Mouse (Mus musculus) NIH3T3 (cell line): Measurements from ENCODE around the gene Serp2.
A peak's percentile ranks its signal among the peaks of the same experiment; 100 is the strongest.

Experiments used
- DNase-seq: peaks from one replicate; pipeline ENCODE4 v3.0.0-alpha.2; 2012; ENCODE audit warnings: low read depth

Serp2 gene

DNA sequence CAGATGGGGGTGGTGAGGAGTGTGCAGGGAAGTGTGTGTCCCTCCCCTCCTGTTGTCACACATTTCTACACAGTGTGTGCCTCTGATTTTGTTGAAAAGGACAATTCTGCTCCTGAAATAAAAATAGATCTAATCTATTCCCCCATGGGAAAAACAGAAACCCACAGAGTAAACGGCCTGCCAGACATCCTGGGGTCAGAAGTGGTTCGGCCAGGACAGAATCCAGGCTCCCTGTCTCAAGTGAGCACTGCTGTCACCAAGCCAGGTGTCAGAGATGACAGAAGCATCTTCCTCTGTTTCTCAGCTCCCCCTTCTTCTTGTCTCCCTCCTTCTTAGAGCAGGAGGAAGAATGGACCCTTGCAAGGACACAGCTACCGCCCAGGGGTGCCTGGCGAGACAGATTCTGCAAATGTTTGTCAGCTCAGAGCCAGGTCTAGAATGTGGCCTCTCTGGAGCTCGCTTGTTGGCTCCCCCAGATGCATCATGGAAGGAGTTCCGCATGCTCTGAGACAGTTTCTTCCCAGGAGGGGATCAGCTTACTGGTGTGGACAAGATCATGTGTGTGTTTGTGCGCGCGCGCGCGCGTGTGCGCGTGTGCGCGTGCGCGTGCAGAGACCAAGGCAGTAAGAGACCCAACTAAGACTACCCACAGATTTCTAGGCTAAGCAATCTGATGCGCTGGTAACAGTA lies 29.5 kb downstream of the Serp2 start:
- no peak for DNase-seq

DNA sequence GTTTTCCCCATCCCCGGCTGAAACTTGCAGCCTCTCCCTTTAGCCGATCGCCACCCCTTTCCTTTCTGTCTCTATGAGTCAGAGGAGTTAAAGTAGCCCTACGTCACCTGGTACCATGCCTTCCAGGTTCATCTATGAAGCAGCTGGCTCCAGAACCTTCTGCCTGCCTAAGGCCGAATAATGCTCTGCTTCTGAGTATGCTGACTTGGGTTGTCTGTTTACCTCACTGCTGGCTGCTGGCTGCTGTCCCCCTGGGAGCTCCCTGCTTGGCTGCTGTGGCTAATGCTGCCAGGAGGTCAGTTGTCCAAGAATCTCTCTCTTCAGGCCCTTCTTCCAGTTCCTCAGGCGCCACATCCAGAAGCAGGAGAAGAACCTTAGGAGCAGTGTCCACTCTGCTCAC lies 30.2 kb downstream of the Serp2 start:
- DNase-seq = peak; percentile 57

DNA sequence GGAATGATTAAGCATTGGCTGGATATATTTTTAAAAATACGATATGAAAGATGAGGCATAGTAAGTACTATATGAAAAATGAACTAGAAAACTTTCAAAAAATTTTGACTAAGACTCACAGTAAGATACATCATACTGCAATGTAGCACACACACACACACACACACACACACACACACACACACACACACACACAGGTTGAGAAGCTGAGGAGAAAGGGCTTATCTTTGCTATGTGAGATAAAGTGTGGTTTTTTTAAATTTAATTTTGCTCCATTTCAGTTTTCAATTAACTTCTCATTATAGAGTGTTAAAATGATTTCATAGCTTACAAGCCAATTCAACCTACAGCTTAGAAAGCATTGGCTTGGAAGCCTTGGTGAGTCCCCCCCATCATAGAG lies 33.3 kb downstream of the Serp2 start:
- DNase-seq = no peak

DNA sequence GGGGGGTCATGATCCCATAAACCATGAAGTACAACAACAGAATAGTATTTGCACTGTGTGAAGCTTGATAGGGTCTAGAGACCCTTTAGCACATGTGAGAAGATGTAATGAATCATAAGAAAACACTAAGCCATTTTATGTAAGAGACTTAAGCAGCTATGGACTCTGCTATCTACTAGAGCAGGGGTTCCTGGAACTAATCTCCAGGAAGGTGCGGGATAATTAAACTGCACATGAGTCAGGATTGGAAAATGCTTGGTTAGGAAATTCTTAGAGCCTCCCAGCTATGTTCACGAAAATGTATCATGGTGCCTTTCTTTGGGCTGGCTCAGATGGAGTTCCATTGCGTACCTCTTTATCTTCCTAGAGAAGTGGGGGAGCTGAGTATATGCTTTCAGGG lies 35.4 kb downstream of the Serp2 start:
- DNase-seq = no peak

DNA sequence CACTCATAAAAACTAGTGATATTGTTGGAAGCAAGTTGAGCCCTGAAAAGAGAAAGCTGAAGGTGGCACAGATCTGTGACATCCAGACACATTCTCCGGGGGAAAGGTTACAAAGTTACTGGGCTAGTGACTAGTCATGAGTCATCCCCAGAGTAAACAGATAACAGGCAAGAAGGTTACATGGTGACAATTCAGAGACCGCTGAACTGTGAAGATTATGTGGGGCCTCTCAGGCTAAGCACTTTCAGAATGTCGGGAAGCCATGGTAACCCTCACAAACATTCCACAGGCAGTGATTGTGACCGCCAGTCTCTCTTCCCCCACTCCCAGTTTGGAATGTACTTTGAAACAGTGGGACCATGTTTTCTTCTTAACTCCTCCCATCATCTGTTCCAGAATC lies 36.1 kb downstream of the Serp2 start:
- no peak for DNase-seq

DNA sequence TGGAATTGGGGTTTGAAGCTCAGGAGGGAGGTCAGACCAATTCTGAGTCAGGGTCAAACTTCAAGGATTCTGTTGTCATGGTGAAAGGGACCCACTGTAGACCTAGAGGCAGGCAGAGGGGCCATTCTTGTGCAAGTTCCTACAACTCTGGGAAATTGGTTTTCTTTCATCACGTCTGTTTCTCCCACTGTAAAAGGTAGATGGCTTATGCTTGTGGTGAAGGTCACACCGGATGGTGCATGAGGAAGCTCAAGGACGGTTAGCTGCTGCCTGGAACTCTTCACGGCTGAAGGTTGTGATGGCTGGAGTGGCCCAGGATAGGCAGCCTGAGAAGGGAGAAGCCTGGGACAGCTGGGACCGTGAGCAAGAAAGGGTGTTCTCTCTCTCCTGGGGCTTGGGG lies 38.5 kb downstream of the Serp2 start:
- DNase-seq = no peak

DNA sequence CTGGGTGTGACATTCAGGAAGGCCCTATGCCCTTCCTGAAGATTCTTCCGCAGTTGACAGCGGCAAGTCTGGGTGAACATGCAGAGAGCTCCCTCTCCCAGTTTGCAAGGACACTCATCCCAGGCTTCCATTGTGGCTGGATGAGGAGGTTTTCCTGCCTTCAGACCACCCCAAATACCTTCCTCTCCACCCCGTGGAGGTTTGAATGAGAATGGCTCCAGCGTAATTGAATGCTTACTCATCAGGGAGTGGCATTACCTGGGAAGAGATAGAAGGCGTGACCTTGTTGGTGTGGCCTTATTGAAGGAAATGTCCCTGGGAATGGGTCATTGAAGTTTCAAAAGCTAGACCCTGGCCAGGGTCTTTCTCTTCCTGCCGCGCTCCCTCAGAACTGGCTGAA lies 41.1 kb downstream of the Serp2 start:
- no peak for DNase-seq

DNA sequence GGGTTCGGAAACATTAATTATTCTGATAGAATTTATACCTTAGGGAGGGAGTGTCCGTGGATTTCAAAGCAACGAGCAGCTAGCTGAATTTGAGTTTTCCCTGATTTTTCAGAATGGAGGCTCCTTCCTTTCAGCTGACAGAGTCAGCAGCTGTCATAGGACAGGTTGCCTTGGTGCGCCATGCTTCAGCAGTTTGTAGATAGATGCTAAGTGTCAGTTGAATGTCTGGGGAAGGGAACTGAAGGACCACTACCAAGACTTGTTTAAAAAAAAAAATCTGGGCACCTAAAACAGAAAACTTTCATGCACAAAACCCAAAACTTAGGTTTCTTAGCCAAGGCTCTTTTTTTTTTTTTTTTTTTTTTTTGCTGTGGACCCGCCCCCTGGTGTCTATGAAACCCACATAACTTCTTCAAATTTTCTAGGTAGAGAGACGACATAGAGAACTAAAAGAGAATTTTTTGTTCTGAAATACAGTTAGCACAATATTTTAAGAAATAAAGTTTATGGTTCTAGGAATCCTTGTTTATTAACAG lies 42.6 kb downstream of the Serp2 start:
- no peak for DNase-seq

DNA sequence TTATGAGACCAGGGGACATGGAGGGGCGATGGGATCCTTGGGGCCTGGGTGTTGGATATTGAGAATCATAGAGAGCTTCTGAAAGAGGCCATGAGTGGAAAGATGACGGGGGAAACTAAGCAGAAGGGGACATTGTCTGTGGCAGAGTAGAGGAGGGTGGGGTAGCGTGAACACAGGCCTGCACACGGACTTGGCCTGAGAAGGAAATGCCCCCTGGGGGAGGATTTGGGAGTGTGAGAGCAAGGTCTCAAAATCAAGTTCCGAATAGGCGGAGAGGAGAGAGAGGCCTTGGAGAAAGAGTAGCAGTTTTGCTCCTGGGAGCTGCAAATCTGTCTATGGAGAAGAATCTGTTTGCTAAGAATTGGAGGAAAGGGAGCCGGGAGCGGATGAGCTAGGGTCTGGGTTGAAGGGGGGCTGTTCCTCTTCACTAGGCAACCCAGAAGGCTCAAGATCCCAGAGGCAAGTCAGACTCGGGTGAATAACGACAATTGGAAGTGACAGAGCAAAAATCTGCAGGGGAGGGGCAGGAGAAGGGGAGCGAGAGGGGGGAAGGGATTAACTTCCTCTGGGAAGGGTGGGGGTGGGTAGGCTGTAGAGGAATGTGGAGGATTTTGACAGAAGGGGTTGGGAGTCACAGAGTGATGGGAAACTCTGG lies 43.2 kb downstream of the Serp2 start:
- DNase-seq = no peak

DNA sequence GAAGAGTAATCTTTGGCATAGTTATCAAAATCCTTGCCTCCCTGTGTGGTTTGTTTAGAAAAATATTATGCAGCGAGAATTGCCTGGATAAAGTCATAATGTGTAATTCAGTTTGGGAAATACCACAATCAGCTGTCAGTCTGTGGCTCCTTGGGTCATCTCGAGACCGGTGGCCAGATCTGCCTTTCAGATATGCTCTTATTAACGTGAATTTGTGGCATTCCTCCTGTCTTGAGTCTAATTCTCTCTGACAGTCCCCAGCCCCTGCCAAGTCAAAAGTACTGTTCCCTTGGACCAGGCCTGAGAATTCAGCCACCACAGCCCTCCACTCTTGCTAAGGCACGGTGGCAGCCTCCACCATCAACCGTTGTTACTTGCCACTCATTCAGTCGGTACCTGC lies 44.7 kb downstream of the Serp2 start:
- peak; percentile 43 for DNase-seq

DNA sequence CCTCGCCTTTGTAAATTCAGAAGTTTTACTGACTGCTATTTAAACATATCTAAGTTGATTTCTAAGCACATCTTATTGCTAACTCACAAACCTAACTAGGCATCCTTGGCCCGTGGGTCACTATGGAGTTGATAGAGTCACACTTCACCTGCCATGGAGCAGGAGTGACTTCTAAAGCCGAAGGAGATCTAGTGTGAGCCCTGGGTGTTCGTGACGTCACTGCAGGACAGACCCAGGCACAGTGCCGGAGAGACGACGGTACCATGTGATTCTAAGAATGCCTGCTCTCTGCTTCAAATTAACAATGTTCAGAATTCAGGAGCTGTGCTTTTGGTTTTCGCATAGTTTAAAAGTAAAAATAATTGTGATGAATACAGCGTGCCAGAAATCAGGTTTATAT lies 48.0 kb downstream of the Serp2 start:
- DNase-seq = no peak

DNA sequence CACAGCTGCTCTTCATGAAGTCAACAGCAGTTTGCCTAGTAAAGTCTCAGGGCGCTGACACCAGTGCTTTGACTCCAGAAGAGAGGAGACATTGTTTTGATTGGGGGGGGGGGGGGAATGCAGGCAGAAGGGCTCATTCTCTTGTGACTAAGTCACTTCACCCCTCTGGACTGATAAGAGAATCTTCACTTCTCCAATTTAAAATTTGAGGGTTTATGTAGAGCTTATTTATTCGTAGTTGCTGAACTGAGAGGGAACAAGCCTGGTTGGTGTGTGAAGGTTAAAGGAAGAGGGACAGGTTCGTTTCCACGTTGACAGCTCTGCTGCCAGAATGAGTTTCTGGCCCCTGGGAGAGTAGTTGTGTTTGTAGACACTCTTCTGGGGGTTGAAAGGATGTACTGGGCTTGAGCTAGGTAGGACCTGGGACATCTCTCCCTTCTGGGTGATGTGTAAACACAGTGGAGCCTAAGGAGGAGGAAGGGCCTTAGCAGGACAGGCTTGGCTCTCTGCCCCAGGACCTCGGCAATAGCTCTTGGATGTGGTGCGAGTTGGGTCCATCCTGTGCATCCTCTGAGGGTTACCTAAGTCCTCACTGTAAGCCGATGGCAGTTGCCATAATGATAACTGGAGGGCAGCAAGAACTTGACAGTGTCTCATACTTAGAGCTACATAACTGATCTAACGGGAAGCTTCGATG lies 48.7 kb downstream of the Serp2 start:
- DNase-seq = no peak

DNA sequence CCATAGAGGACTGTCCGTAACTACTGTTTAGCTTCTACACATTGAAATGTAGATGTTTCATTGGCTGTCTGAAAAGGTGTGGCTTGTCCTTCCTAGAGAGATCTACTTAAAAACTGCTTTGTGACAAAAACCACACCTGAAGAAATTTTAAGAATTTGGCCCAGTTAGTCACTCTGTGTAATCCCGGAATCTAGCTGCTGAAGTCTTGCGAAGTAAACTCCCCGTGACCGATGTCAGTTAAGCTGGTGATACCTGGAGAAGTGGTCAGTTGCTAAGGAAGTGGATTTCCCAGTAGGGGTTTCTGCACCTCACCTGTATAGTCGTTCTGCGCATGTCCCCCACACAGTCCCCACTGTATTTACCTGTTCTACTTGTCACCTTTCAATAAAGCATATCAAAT lies 49.3 kb downstream of the Serp2 start:
- no peak for DNase-seq

DNA sequence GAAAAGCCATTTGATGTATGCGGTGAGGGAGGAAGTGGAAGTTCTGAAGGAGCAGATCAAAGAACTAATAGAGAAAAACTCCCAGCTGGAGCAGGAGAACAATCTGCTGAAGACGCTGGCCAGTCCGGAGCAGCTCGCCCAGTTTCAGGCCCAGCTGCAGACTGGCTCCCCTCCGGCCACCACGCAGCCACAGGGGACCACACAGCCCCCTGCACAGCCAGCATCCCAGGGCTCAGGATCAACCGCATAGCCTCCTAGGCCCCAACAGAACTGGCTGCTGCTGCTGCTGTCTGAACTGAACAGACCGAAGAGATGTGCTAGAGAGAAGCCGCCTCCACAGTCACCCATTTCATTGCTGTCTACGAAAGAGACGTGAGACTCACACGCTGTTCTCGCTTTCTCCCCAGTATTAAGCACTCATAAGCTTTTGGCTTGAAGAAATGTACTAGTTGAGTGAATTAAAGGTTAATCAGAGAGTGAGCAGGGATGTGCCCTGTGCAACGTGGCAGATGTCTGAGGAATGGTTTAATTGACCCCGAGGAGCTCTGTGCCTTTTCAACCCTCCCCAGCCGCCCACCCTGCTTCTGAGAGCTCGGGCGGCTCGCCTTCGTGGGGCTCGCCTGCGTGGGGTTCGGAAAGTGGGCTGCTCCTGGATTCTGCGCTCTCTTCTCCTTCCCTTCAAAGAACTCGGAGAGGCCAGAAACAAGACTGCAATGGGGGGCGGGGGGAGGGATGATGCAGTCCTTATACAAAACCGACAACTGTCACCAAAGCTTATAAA lies 50.1 kb downstream of the Serp2 start:
- no peak for DNase-seq

DNA sequence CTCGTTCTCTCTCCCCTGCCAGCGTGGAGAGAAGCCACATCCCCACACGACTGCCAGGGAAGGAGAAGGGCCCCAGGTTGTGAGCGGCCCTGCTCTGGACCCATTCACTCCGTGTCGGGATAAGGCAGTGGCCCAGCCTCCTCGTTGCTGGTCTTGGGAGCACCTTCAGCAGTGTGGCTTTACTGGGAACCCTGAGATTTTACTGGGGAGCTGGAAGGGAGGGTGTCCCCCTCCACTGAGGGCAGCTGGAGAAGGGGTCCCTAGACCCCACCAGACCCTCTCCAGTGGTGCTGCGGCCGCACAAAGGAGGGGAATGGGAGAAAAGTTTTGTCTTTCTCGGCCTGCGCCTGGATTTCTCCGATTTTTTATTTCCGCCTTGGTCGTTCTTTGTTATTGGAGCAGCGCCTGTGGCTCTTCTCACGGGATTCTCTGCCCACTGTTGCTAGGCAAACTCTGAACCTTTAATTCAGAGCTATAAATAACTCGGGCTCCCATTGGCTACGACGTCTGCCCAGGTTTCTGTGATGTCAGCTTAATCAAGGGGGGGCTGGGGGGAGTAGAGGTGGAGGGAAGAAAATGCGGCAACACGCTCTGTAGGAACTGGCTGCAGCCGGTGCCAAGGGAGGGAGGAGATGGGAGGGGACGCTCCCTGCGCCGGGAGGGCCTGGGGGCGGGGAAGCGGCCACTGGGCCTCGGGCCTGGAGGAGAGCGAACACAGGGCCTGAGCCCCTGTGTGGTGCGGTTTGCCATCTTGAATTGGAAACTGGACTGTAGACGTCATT lies 51.1 kb downstream of the Serp2 start:
- peak; percentile 95 for DNase-seq

DNA sequence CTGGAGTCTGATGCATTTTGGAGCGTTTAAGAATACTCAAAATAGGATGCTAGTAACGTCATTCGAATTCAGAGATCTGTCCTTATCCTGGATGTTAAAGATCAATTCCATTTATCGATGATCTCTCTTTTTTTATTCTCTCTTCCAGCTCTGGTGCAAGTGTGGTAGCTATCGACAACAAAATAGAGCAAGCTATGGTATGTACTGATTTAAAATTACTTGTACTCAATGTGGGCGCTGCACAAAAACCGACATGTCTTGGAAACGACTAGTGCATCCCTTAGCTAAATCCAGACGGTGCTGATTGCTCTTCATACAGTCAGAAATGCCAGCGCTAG lies 51.6 kb downstream of the Serp2 start:
- DNase-seq = no peak

DNA sequence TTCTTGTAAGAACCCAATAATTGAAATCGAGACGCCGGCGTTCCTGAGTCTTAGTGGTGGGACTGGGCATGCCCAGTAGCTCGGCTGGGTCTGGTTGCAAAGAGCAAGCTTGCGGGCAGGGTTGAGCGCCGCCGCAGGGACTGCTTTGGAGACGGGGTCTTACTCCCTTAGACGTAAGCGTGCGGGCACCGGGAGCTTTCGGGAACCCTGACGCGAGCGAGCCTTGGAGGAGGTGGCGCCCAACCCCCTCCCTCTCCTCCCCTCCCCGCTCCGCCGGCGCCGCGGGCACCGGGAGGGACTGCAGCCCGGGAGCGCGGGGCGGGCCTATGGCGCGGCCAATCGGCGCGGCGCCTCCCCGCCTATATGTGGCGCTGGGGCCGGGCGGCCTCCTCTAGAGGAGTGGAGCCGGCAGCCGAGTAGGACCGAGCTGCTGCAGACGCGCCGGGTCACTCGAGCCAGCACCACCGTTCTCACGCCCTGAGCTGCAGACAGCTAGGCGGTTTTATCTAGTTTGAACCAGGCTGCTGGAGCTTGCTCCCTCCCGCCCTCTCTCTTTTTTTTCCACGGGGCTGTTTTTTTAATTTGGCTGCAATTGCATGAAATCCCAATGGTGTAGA lies 52.5 kb downstream of the Serp2 start:
- peak; percentile 95 for DNase-seq

DNA sequence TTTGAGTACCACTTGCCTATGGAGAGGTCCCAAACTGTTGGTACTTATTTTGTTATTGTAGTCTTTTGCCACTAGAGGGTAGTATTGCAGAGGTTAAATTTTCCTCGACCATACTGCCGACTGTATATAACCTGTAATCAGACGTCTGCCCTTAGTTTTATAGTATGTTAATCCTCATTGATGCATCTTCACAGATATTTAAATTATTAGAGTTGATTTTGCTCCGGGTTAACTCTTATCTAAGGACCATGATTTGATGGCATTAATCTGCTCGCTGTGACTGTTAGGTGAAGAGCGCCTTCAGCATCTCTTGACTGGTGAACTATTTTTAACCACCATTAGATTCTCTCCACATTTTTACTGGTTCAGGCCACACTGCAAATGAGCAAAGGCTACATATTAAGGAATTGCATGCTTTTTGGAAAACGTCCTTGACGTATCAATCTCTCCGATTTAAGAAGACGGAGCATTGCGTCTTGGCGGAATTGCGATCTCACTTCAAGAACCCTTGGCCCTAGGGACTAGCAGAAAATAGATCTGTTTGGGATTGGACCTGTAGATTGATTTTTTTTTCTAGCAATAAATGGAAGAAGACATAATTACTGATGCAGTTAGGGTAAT lies 53.3 kb downstream of the Serp2 start:
- peak; percentile 81 for DNase-seq

DNA sequence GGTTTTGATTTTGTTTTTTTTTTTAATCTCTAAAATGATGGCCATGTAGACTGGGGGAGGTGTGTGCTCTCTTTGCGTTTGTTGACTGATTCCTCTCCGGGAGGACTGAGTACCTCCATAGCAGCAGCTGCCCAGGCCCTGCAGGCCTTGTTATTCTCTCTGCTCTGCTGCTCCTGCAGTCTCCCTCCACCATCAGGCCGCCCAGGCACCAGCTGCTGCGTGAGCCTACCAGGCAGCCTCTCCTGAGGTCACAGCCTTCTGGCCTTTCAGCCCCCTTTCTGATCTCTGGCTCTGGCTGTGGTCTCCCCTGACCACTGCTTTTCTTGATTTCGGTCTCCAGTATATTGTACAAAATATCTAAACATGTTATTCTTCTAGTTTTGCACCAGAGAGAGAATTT lies 56.7 kb downstream of the Serp2 start:
- DNase-seq = no peak

DNA sequence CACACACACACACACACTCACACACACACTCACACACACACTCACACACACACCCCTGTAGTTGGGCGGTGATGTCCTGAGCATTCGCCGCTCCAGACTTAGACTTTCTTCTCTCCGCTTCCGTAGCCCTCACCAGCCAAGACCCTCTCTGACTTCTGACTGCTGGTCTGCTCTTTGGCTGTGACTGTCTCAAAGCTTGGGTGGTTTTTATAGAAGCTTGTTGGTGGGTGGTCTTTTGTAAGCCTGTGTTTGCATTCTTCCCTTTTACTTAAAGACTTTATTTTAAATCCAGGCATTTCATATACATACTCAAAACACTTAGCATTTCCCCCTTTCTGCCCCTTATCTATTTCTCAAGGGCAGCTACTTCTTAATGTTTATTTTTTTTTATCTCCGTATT lies 57.2 kb downstream of the Serp2 start:
- no peak for DNase-seq

DNA sequence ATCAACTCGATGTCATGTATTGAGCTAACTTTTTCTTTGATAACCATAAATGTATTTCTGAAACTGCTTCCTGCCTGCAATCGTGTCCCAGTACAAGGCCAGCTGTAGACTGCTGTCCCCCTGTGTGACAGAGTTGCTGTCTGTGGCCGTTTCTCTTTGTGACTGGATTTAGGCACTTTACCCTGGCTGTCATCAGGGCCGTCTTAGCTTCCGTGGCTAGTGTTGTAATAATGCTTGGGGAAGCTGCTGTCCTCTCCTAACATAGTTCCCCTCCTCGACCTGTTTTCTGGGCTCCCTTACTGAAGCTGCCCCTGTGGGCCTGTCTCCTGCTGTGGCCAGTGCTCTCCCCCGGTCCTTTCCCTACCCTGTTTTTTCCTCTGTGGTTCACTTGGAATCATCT lies 58.5 kb downstream of the Serp2 start:
- DNase-seq = no peak
